Mouse (Mus musculus): ENCODE measurements around the gene Rrm1. TPM values are rescaled to one million over a fixed set of nuclear protein-coding genes. Genes with fewer than 3 reads are reported as not detected.
"Not testable (repeated sequence)": the region's sequence is repeated elsewhere in the genome, so short reads cannot be mapped to it uniquely, and the experiment has no call there.

Rrm1 gene
- 13.8 and 46.6 TPM in 2 replicates for polyA plus RNA-seq (2012; ENCODE audit: insufficient read depth, low replicate concordance)

- Histone ChIP-seq H3K9me3 (no peaks in the 10 kb centered on the region), H3K27me3 (replicated peaks) (no peaks in the 10 kb centered on the region), H3K4me1 (peaks cover 27% of the 10 kb centered on the region), H3K4me3 (replicated peaks) (peak within 1 kb of the TSS; percentile 96), H3K36me3 (replicated peaks; ENCODE audit: low read length) (peaks cover 39% of the 10 kb centered on the region)
- TF ChIP-seq FLI1 (IDR thresholded peaks at IDR 0.05; ENCODE audit: low read length): no peak; the same call in 1 of the 2 replicates
- no peak for TF ChIP-seq GATA1 (IDR thresholded peaks at IDR 0.05; ENCODE audit: borderline replicate concordance, low read length)
These were observed at the start of gene Rrm1 for GRCm38 (mm10) chr7:102441657-102442391. Gene Rrm1, plus strand, starts transcription at chr7:102441695.

- peaks cover 46% of the 10 kb centered on the region for H3K4me1 ChIP-seq
- H3K4me3 ChIP-seq (replicated peaks): no peak overlapping the region
- H3K9me3 ChIP-seq: no peaks in the 10 kb centered on the region
- peaks cover 53% of the 10 kb centered on the region for H3K36me3 ChIP-seq (replicated peaks; ENCODE audit: low read length)
- TF ChIP-seq FLI1 (IDR thresholded peaks at IDR 0.05; ENCODE audit: low read length) (no peak), GATA1 (IDR thresholded peaks at IDR 0.05; ENCODE audit: borderline replicate concordance, low read length) (no peak)
- H3K27me3 ChIP-seq (replicated peaks): no peaks in the 10 kb centered on the region
These were observed 47.6 kb upstream of the Rrm1 start for GRCm38 (mm10) chr7:102393898-102394297.

DNA sequence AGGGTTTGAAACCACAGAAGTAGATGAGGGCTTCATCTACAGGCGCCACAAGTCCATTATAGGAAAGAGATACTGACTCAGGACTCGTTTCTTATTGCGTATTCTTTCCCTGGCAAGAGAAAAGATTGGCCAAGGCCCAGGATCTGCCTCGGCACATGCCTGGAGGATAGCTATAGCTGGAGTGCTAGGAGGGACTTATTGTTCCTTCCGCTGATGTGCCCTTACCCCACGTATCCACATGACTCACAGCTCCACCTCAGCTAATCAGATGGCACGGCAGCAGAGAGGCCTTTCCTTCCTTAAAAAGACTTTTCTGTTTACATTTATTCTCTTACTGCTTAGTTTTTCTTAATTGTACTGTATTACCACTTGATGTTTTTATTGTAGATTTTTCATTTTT is 45.6 kb upstream of the Rrm1 start:
- Histone ChIP-seq H3K36me3 (replicated peaks; ENCODE audit: low read length) (peaks cover 48% of the 10 kb centered on the region), H3K4me1 (peaks cover 53% of the 10 kb centered on the region), H3K4me3 (replicated peaks) (peak overlapping the region; percentile 47), H3K27me3 (replicated peaks) (no peaks in the 10 kb centered on the region), H3K9me3 (no peaks in the 10 kb centered on the region)
- TF ChIP-seq GATA1 (IDR thresholded peaks at IDR 0.05; ENCODE audit: borderline replicate concordance, low read length): no peak
- TF ChIP-seq FLI1 (IDR thresholded peaks at IDR 0.05; ENCODE audit: low read length): no peak

DNA sequence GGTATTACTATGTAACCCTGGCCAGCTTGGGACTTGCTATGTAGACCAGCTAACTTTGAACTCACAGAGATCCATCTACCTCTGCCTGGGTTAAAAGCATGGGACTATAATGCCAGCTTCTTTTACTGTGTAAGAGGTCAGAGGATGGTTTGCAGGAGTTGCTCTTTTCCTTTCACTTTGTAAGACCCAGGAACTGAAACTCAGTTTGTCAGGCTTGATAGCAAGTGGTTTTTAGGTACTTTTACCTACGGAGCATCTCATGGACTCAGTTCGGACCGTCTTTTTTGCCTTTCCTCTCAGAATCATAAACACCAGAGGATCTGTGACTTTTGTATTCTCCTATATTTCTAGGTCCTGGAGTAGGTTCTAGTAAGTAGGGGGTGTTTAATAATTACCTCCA is 45.2 kb upstream of the Rrm1 start:
- peaks cover 43% of the 10 kb centered on the region for H3K36me3 ChIP-seq (replicated peaks; ENCODE audit: low read length)
- TF ChIP-seq GATA1 (IDR thresholded peaks at IDR 0.05; ENCODE audit: borderline replicate concordance, low read length) (no peak), FLI1 (IDR thresholded peaks at IDR 0.05; ENCODE audit: low read length) (no peak)

GRCm38 (mm10) chr7:102399180-102399731 is 42.2 kb upstream of the Rrm1 start:
- H3K36me3 ChIP-seq (replicated peaks; ENCODE audit: low read length): peaks cover 37% of the 10 kb centered on the region
- H3K4me1 ChIP-seq: peaks cover 41% of the 10 kb centered on the region
- no peaks in the 10 kb centered on the region for H3K27me3 ChIP-seq (replicated peaks)
- no peaks in the 10 kb centered on the region for H3K9me3 ChIP-seq
- TF ChIP-seq GATA1 (IDR thresholded peaks at IDR 0.05; ENCODE audit: borderline replicate concordance, low read length) (no peak), FLI1 (IDR thresholded peaks at IDR 0.05; ENCODE audit: low read length) (no peak)
- no peak overlapping the region for H3K4me3 ChIP-seq (replicated peaks)

More for the DNA sequence above, 45.2 kb upstream of the Rrm1 start:
- Histone ChIP-seq H3K27me3 (replicated peaks) (no peaks in the 10 kb centered on the region), H3K4me1 (peaks cover 53% of the 10 kb centered on the region), H3K9me3 (no peaks in the 10 kb centered on the region), H3K4me3 (replicated peaks) (no peak overlapping the region)

- H3K4me1 ChIP-seq: peaks cover 23% of the 10 kb centered on the region
These were observed 37.4 kb upstream of the Rrm1 start for GRCm38 (mm10) chr7:102404118-102404517.

GRCm38 (mm10) chr7:102407440-102407839 is 34.1 kb upstream of the Rrm1 start:
- peaks cover 65% of the 10 kb centered on the region for H3K36me3 ChIP-seq (replicated peaks; ENCODE audit: low read length)
- H3K4me1 ChIP-seq: peaks cover 23% of the 10 kb centered on the region
- no peak overlapping the region for H3K4me3 ChIP-seq (replicated peaks)
- H3K9me3 ChIP-seq: no peaks in the 10 kb centered on the region
- TF ChIP-seq FLI1 (IDR thresholded peaks at IDR 0.05; ENCODE audit: low read length) (no peak), GATA1 (IDR thresholded peaks at IDR 0.05; ENCODE audit: borderline replicate concordance, low read length) (no peak)
- no peaks in the 10 kb centered on the region for H3K27me3 ChIP-seq (replicated peaks)

More at GRCm38 (mm10) chr7:102404118-102404517, 37.4 kb upstream of the Rrm1 start:
- H3K36me3 ChIP-seq (replicated peaks; ENCODE audit: low read length): peaks cover 37% of the 10 kb centered on the region
- H3K4me3 ChIP-seq (replicated peaks): no peak overlapping the region
- H3K9me3 ChIP-seq: no peaks in the 10 kb centered on the region
- TF ChIP-seq GATA1 (IDR thresholded peaks at IDR 0.05; ENCODE audit: borderline replicate concordance, low read length) (no peak), FLI1 (IDR thresholded peaks at IDR 0.05; ENCODE audit: low read length) (no peak)
- H3K27me3 ChIP-seq (replicated peaks): no peaks in the 10 kb centered on the region

GRCm38 (mm10) chr7:102415272-102415671 is 26.2 kb upstream of the Rrm1 start:
- H3K27me3 ChIP-seq (replicated peaks); H3K9me3 ChIP-seq; H3K4me3 ChIP-seq (replicated peaks): not testable (repeated sequence)
- Histone ChIP-seq H3K4me1 (peaks cover 28% of the 10 kb centered on the region), H3K36me3 (replicated peaks; ENCODE audit: low read length) (peaks cover 81% of the 10 kb centered on the region)

DNA sequence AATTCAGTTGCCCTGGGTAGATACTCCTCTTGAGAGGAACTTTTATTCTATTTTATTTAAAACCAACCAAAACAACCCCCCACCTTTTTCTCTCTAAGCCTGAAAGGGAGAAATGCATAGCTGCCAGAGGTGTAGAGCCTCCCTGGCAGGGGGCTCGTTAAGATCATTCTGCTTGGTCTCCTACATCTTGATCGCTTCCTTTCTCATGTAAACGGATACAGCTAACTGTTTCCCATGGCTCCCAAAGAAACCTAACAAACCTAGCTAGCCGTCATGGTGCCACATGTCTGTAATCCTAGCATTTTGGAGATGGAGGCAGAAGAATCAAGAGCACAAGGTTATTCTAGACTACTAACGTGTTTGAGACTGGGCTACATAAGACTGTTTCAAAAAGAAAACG is 25.7 kb upstream of the Rrm1 start:
- no peak for TF ChIP-seq GATA1 (IDR thresholded peaks at IDR 0.05; ENCODE audit: borderline replicate concordance, low read length)
- no peak for TF ChIP-seq FLI1 (IDR thresholded peaks at IDR 0.05; ENCODE audit: low read length)
- no peaks in the 10 kb centered on the region for H3K9me3 ChIP-seq
- no peak overlapping the region for H3K4me3 ChIP-seq (replicated peaks)
- H3K36me3 ChIP-seq (replicated peaks; ENCODE audit: low read length): peaks cover 78% of the 10 kb centered on the region
- H3K27me3 ChIP-seq (replicated peaks): no peaks in the 10 kb centered on the region
- H3K4me1 ChIP-seq: peaks cover 28% of the 10 kb centered on the region

GRCm38 (mm10) chr7:102417398-102417797 is 24.1 kb upstream of the Rrm1 start:
- Histone ChIP-seq H3K4me3 (replicated peaks) (no peak overlapping the region), H3K4me1 (peaks cover 32% of the 10 kb centered on the region), H3K27me3 (replicated peaks) (no peaks in the 10 kb centered on the region), H3K36me3 (replicated peaks; ENCODE audit: low read length) (peaks cover 78% of the 10 kb centered on the region), H3K9me3 (no peaks in the 10 kb centered on the region)
- TF ChIP-seq FLI1 (IDR thresholded peaks at IDR 0.05; ENCODE audit: low read length) (no peak), GATA1 (IDR thresholded peaks at IDR 0.05; ENCODE audit: borderline replicate concordance, low read length) (no peak)

Measured in megakaryocyte, embryonic 14.5 days (primary cell).